8 mouse cellular contexts compared by ENCODE assay signal in the genomic region with DNA sequence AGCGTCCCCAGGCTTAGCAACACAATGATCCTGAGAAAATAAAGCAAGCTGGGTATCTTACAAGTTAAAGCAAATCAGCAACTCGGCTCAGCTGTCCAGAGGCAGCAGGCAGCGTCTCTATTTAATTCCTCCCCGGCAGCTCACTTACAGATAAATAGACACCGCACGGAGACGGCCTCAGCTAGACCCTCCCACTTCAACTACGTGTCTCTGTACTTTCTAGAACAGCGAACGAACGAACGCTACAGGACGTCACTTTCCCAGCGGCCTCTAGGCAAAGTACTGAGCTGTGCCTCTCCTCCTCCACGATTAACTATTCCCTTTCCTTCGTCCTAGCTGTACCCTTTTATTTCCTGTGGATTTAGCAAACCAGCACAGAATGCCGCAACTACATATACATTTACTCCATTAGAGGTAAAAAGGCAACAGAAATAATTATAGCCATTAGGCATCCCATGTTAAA. TPM values are rescaled to one million over a fixed set of nuclear protein-coding genes. Genes with fewer than 3 reads are reported as not detected.
DNase-seq lines count a peak whose midpoint lies in the region; ATAC-seq and TF ChIP-seq lines count a peak whose summit lies in the region.

No protein-coding gene starts in this region.

- H3K9me3 ChIP-seq in forebrain, embryonic 15.5 days: no peaks in the 10 kb centered on the region
- H3K9me3 ChIP-seq in lung, embryonic 14.5 days (ENCODE audit: low read depth, low read length): no peaks in the 10 kb centered on the region

- H3K4me2 ChIP-seq in forebrain, embryonic 15.5 days (replicated peaks): peak overlapping the region; percentile 50
- H3K4me2 ChIP-seq in lung, embryonic 14.5 days: peak overlapping the region; percentile 58

- peak overlapping the region; percentile 49 for H3K9ac ChIP-seq in forebrain, embryonic 15.5 days (replicated peaks)
- H3K9ac ChIP-seq in lung, embryonic 14.5 days: peak overlapping the region; percentile 69

- TF ChIP-seq CTCF in layer of hippocampus, adult 2 months (conservative IDR thresholded peaks at IDR 0.05): peak; percentile 47
- TF ChIP-seq CTCF in lung, embryonic 14.5 days (IDR thresholded peaks at IDR 0.05; ENCODE audit: low read depth): no peak
- no peak for TF ChIP-seq CTCF in olfactory bulb, adult 2 months (IDR thresholded peaks at IDR 0.05; ENCODE audit: insufficient read depth, low read depth, low read length)
- no peak for TF ChIP-seq CTCF in thymus, adult 2 months (IDR thresholded peaks at IDR 0.05; ENCODE audit: borderline replicate concordance, control insufficient read depth, extremely low read depth, insufficient read depth, low read length, poor library complexity)

- H3K27ac ChIP-seq in forebrain, embryonic 15.5 days (replicated peaks): peak overlapping the region; percentile 84
- H3K27ac ChIP-seq in layer of hippocampus, adult 2 months: peak overlapping the region; percentile 88
- peak overlapping the region; percentile 92 for H3K27ac ChIP-seq in lung, embryonic 14.5 days (ENCODE audit: low read depth)
- peak overlapping the region; percentile 35 for H3K27ac ChIP-seq in olfactory bulb, adult 2 months (ENCODE audit: insufficient read depth, low read depth, low read length)
- peak overlapping the region; percentile 54 for H3K27ac ChIP-seq in thymus, adult 2 months (ENCODE audit: control insufficient read depth, insufficient read depth, low read length)

- ATAC-seq in forebrain, embryonic 15.5 days (replicated peaks): peak; percentile 99
- peak; percentile 95 for ATAC-seq in lung, embryonic 14.5 days (ENCODE audit: insufficient read depth)

- intact Hi-C loops in heart, postnatal 36 days (cut with DNase I): loop anchor here (1.0 to 2.0 kb wide), 2 partner anchors 16 to 27 kb away; a partner anchor contains a TSS

- H3K4me3 ChIP-seq in forebrain, embryonic 15.5 days: peak overlapping the region; percentile 53
- H3K4me3 ChIP-seq in layer of hippocampus, adult 2 months: peak overlapping the region; percentile 66
- peak overlapping the region; percentile 45 for H3K4me3 ChIP-seq in lung, embryonic 14.5 days (ENCODE audit: low read depth, low read length)
- peak overlapping the region; percentile 36 for H3K4me3 ChIP-seq in olfactory bulb, adult 2 months (ENCODE audit: insufficient read depth, low read depth, low read length)
- peak overlapping the region; percentile 22; the same call in 1 of the 2 replicates for H3K4me3 ChIP-seq in thymus, adult 2 months (ENCODE audit: control insufficient read depth, insufficient read depth, low read length)

- H3K36me3 ChIP-seq in forebrain, embryonic 15.5 days: no peaks in the 10 kb centered on the region
- H3K36me3 ChIP-seq in lung, embryonic 14.5 days (ENCODE audit: insufficient read depth): no peaks in the 10 kb centered on the region
- H3K36me3 ChIP-seq in thymus, adult 2 months (ENCODE audit: control insufficient read depth, insufficient read depth, low read length): no peaks in the 10 kb centered on the region

- DNase-seq in ES-CJ7 (ENCODE audit: low read depth, low spot score): peak; percentile 88
- peak; percentile 72 for DNase-seq in cerebellum, adult 11 months
- peak; percentile 86 to 87 for DNase-seq in heart, postnatal 36 days
- DNase-seq in layer of hippocampus, adult 2 months (ENCODE audit: low spot score in 2 of 2): peak; percentile 80 to 93
- peak; percentile 97 for DNase-seq in lung, embryonic 14.5 days
- peak; percentile 83 for DNase-seq in thymus, adult 2 months

- H3K4me1 ChIP-seq in forebrain, embryonic 15.5 days: peaks cover 20% of the 10 kb centered on the region
- H3K4me1 ChIP-seq in lung, embryonic 14.5 days (ENCODE audit: insufficient read depth): peaks cover 13% of the 10 kb centered on the region
- peaks cover 5% of the 10 kb centered on the region; the same call in 1 of the 2 replicates for H3K4me1 ChIP-seq in olfactory bulb, adult 2 months (ENCODE audit: control insufficient read depth, insufficient read depth, low read length)
- peaks cover 6% of the 10 kb centered on the region for H3K4me1 ChIP-seq in thymus, adult 2 months (replicated peaks; ENCODE audit: control insufficient read depth, insufficient read depth, low read length)

- peak; percentile 45; the same call in 1 of the 2 replicates for TF ChIP-seq POLR2A in olfactory bulb, adult 2 months (IDR thresholded peaks at IDR 0.05; ENCODE audit: insufficient read depth, low read depth, low read length)
- peak; percentile 62; the same call in 1 of the 2 replicates for TF ChIP-seq POLR2A in thymus, adult 2 months (IDR thresholded peaks at IDR 0.05; ENCODE audit: control insufficient read depth, extremely low read depth, insufficient read depth, low read length, poor library complexity)

- under 1% methylated on average over 17 of the region's 17 CpGs for WGBS in forebrain, embryonic 15.5 days
- WGBS in lung, embryonic 14.5 days: under 1% methylated on average over 17 of the region's 17 CpGs
- WGBS in olfactory bulb, adult 2 months: under 1% methylated on average over 17 of the region's 17 CpGs
- WGBS in thymus, adult 2 months: 1% methylated on average over 17 of the region's 17 CpGs

- H3K27me3 ChIP-seq in forebrain, embryonic 15.5 days: no peaks in the 10 kb centered on the region
- H3K27me3 ChIP-seq in lung, embryonic 14.5 days (ENCODE audit: insufficient read depth, low read length): no peaks in the 10 kb centered on the region
- H3K27me3 ChIP-seq in thymus, adult 2 months (ENCODE audit: control insufficient read depth, insufficient read depth, low read length): no peaks in the 10 kb centered on the region

RNA-seq across cellular contexts. Expression of a gene that starts 16.4 kb away (rescaled TPM):
- polyA plus RNA-seq in forebrain, embryonic 15.5 days (2015; fragmentation: Nextera tagmentation; extraction: Ambion mirVana): 29.8 and 35.4 TPM in 2 replicates
- total RNA-seq in heart, postnatal 36 days (2021): 100 to 1,000 TPM in 1 of 2 experiments, 10 to 100 TPM in 1; 98.1 to 111 TPM
- 10 to 100 TPM; 61.5 to 62.6 TPM for total RNA-seq in layer of hippocampus, adult 2 months (2021)
- polyA plus RNA-seq in lung, embryonic 14.5 days (2014; fragmentation: Nextera tagmentation; extraction: Ambion mirVana): 33.7 and 36.8 TPM in 2 replicates
- not detected in 2 replicates for polyA plus RNA-seq in olfactory bulb, adult 2 months (2012; ENCODE audit: insufficient read depth, insufficient read length, low replicate concordance, missing spikeins)
- polyA plus RNA-seq in thymus, adult 2 months (2012; rRNA removed): 8.6 and 9.2 TPM in 2 replicates

RNA-seq across cellular contexts. Expression of a gene that starts 16.6 kb away (rescaled TPM):
- polyA plus RNA-seq in forebrain, embryonic 15.5 days (2015; fragmentation: Nextera tagmentation; extraction: Ambion mirVana): 302 and 309 TPM in 2 replicates
- total RNA-seq in heart, postnatal 36 days (2021): 10 to 100 TPM; 50.8 to 56.1 TPM
- 100 to 1,000 TPM; 123 to 140 TPM for total RNA-seq in layer of hippocampus, adult 2 months (2021)
- polyA plus RNA-seq in lung, embryonic 14.5 days (2014; fragmentation: Nextera tagmentation; extraction: Ambion mirVana): 300 and 305 TPM in 2 replicates
- 284 TPM in 1 of 2 replicates, not detected in the other for polyA plus RNA-seq in olfactory bulb, adult 2 months (2012; ENCODE audit: insufficient read depth, insufficient read length, low replicate concordance, missing spikeins)
- polyA plus RNA-seq in thymus, adult 2 months (2012; rRNA removed): 247 and 254 TPM in 2 replicates

RNA-seq across cellular contexts. Expression of a gene that starts 27.6 kb away (rescaled TPM):
- 1.9 and 2.7 TPM in 2 replicates for polyA plus RNA-seq in forebrain, embryonic 15.5 days (2015; fragmentation: Nextera tagmentation; extraction: Ambion mirVana)
- 1 to 10 TPM; 3.5 to 3.6 TPM for total RNA-seq in heart, postnatal 36 days (2021)
- 1 to 10 TPM in 1 of 2 experiments, under 1 TPM in 1; 0.98 to 1.3 TPM for total RNA-seq in layer of hippocampus, adult 2 months (2021)
- polyA plus RNA-seq in lung, embryonic 14.5 days (2014; fragmentation: Nextera tagmentation; extraction: Ambion mirVana): 4.3 and 6.8 TPM in 2 replicates
- not detected in 2 replicates for polyA plus RNA-seq in olfactory bulb, adult 2 months (2012; ENCODE audit: insufficient read depth, insufficient read length, low replicate concordance, missing spikeins)
- polyA plus RNA-seq in thymus, adult 2 months (2012; rRNA removed): 3.2 and 4.0 TPM in 2 replicates

Comparison
In these comparisons a context has a peak if more than half of its experiments do, and no peak if none do; other contexts are left out.
1. Peak in every context shown above with its lines: DNase-seq, ATAC-seq, H3K4me3 ChIP-seq and H3K27ac ChIP-seq.
2. H3K27ac ChIP-seq: peak in every context shown above with its lines; median percentile 92 in lung, embryonic 14.5 days; 88 in layer of hippocampus, adult 2 months; 84 in forebrain, embryonic 15.5 days; 54 in thymus, adult 2 months; 35 in olfactory bulb, adult 2 months.